Mouse (Mus musculus): ENCODE data around the gene Trim66.

Gene Trim66

DNA sequence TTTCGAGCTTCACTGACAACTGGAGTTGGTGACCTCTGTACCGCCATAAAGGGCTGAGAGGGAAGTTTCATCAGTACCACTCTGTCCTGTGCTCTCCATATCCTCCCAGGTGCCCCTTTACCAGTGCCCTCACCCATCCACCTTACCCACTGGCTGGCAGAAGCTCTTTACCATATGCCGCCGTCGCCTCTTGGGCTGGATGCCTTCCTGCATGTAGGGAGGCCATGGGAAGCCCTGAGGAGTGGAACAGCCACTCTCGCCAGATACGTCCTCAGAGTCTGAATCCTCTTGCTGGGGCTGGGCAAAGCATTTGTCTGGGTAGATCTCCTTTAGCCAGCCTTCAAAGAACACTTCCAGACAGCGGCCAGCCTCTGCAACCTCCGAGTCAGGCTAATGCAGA is 53.1 kb downstream of the Trim66 start:
- in situ Hi-C loops (cut with MboI, MseI) = no loop called here

DNA sequence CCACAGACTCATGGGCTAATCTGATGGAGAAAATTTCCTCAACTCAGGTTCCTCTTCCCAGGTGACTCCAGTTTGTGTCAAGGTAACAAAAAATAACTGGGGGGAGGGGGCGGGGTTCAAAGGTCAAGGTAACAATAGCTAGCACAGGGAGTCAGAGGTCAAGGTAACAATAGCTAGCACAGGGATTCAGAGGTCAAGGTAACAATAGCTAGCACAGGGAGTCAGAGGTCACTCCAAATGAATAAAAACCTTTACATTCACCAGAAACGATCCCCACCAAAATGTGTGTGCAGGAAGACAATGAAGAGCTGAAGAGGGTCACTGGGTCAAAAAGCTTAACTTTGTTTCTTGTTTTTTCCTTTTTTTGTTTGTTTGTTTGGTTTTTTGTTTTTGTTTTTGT is 59.9 kb downstream of the Trim66 start:
- in situ Hi-C loops (cut with MboI, MseI) = no loop called here

DNA sequence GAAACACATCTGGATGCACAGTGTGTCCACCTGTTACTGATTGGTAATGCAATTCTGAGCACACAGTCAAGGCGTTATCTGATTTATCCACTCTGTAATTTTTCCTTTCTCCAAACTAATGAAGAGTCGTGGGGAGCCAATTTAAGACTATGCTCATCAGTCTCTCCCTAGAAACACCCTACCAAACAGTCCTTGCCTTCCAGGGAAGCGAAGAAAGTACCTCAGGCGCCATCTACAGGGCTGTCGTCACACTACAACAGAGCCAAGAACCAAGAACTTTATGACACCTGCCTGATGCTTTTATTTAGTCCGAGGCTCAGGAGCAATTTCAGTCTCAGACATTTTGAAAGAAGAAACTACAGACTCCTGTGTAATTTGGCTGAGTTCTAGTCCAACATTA is 62.9 kb downstream of the Trim66 start:
- in situ Hi-C loops (cut with MboI, MseI) = no loop called here

GRCm38 (mm10) chr7:109442739-109443138 is 65.2 kb downstream of the Trim66 start:
- in situ Hi-C loops (cut with MboI, MseI) = no loop called here

DNA sequence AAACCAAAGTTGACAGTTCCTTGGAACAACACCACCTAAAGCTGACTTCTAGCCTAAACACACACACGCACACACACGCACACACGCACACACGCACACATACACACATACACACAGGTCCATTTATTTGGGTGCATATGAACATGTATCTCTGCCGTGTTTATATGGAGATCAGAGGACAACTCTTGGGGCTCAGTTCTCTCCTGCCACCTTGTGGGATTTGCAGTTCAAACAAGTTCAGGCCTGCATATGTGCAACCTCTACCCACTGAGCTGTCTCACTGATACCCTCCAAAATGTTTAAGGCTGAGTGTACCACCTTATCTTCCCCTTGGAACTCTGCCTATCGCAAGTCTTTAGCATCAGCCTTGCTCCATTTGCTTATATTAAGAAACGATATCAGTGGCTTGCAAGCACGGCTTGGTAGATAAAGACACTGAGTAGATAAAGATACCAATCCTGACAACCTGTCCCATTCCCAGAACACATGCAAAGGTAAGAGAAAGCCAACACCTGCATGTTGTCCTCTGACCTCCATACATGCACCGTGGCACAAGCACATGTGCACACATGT is 67.2 kb downstream of the Trim66 start:
- in situ Hi-C loops (cut with MboI, MseI) = no loop called here

GRCm38 (mm10) chr7:109438781-109439591 is 68.9 kb downstream of the Trim66 start, which contains the start of gene Stk33:
Gene Stk33, minus strand, starts transcription at chr7:109439081.
- in situ Hi-C loops (cut with MboI, MseI) = no loop called here

- in situ Hi-C loops (cut with MboI, MseI) = loop anchor here (5.0 kb wide), 2 partner anchors 197 to 282 kb away; no protein-coding TSS in a partner anchor
Measured at GRCm38 (mm10) chr7:109424422-109425159, 83.3 kb downstream of the Trim66 start.

- in situ Hi-C loops (cut with MboI, MseI) = loop anchor here (5.0 kb wide), 2 partner anchors 196 to 281 kb away; no protein-coding TSS in a partner anchor
Measured at GRCm38 (mm10) chr7:109422803-109423202, 85.1 kb downstream of the Trim66 start.

GRCm38 (mm10) chr7:109405491-109405890 is 102.4 kb downstream of the Trim66 start:
- in situ Hi-C loops (cut with MboI, MseI) = no loop called here

- in situ Hi-C loops (cut with MboI, MseI) = no loop called here
Measured at GRCm38 (mm10) chr7:109399299-109399698, 108.6 kb downstream of the Trim66 start.
